Mouse (Mus musculus): ENCODE measurements around the gene Gsta3.
A peak's percentile ranks its signal among the peaks of the same experiment; 100 is the strongest.
"Not testable (repeated sequence)": the region's sequence is repeated elsewhere in the genome, so short reads cannot be mapped to it uniquely, and the experiment has no call there.

Gene Gsta3

DNA sequence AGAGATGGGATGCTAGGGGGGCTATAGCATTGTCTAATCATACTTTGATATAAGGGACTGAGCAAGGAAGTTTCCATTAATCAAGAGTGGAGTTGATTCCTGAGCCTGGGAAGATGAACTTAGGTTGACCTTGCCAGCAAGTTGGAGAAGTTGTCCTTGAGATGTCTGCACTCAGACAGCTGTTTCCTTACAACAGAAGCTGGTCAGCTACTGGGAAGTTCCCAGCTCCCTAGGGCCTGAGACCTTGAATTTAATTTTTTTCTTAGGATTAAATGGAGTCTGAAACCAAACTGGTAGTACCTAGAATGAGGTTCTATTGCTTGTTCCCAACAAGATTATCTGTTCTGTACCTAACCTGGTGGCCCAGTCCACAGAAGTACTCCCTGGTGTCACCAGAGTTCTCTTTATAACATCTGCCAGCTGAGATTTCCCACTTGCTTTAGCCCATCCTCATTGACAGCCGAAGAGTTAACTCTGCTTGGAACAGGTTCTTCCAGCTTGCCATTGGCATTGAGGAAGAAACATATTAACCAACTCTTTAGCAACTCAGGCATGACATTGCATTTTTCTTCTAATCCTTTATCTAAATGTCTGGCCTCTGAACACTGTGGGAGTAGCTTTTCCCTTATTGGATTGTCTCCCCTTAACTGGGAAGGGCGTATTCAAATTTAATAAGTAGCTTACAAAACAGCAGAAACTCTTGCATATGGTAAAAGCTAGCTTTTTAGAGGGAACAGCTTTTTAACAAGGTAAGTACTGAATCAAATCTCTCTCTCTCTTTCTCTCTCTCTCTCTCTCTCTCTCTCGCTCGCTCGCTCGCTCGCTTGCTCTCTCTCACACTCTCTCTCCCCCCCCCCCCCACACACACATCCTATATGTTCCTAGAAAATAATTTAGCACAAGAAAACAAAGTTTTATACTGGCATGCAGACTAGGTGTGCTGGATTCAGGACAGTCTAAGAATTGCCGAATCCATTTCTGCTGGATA, at the start of gene Gsta3:
Gene Gsta3 (plus strand): TSS at position 679 of the 988 bp plus-strand sequence.
- DNase-seq = peak; percentile 76

DNA sequence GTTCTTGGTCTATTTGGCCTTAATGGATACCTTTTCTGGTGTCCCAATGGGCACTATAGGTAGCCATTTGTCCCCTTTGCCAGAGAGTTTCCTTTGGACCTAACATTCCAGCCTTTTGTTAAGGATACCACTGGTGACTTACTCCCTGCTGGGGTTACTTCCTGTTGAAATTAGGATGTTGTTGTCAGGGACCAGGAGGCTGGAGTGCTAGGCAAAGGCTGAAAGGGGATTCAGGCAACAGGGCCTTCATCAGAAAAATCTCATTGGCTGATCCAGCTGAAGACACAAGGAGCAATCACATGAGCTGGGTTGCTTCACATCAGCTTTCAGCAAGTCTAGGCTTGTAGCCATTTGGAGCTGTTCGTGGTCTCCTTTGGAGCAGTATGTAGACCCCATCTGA, 34.1 kb upstream of the Gsta3 start:
- DNase-seq = no peak

DNA sequence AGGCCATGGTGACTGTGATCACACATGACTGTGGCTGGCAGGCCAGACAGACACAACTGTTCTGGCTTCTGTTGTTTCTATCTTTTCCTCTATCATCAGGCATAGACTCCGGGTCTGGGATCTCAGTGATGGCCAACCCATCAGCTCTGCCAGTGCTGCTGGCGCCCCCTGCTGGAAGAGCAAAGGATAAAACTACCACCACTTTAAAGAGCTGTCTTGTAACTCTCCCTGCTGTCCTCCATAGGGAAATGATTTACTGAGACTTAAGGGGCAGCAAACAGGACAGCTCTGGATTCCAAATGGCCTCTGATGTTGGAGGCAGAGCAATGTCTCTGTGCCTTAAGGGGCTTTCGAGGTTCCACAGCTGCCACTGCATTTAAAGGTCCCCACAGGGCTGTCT, 26.9 kb upstream of the Gsta3 start:
- not testable (repeated sequence) for DNase-seq

DNA sequence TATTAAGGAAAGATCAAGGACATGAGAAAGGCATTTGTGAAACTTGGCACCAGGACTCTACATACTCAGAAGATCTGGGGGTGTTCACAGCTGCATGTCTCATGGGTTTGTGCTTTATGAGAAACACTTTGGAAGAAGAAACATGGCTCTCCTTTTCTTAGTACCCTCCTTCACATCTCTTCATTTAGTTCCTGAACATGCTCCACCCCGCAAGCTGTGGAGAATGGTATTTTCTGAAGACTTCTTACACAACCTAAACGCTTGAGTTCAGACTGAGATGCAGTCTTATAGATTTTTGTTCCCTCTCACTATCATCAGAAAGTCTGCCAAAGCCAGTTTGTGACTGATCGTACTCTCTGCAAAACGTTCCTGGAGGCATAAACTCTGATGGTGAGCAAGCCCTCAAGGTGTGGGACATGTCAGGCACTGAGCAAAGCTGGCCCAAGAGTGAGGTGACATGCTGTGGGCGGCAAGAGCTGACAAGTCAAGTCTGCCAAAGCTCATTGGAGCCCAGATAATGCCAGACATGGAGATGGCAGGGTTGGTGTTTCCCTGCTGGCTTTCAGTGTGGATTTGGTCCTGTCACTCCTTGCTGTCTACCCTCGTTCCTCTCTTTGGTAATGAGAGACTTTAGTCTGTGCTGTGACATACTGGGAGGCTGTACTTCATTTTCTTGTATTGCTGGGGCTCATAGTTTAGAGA, 26.2 kb upstream of the Gsta3 start:
- not testable (repeated sequence) for DNase-seq

DNA sequence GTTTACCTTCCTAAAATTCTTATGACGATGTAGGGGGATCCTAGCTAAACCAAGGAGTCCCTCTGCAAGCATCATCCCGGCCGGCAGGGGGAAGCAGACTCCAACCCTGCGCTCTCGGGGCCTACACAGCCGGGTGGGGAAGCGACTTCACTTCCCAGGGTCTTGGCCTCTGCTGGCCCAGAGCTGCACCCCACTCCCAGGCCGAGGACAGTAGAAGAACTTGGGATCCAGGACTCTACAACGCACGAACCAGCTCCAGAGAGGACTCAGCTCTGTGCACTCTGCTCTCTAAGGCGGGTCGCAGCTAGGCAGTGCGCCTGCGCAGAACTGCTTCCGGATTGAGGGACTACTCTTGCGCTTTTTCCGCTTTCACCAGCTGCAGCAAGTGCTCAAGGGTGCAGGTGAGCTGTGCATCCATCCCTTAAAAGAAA, 21.9 kb upstream of the Gsta3 start, which contains the start of gene Tmem14a:
Gene Tmem14a (plus strand): TSS at position 87 of the 431 bp plus-strand sequence.
- peak; percentile 93 for DNase-seq

DNA sequence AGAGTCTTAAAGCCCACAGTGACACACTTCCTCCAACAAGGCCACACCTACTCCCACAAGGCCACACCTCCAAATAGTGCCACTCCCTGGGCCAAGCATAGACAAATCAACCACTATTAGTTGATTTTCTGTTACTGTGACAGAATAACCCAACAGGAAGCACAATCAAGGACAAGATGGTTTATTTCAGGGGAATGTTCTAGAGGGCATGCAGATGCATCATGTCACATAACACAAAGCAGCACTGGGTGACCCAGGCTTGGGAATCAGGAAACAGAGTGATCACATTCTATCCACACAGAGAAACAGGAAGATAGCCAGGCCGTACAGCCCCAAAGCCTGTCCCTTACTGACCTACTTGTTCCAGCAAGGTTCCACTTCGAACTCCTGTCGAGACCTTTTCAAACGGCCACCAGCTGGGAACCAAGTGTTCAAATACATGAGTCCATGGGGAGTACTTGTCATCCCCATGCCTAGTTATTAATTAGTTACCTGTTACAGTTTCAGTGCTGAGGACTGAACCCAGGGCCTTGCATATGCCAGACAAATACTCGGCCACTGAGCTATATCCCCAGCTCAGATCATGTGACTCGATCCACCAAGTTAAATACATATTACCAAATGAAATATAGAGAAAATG, 12.5 kb upstream of the Gsta3 start:
- DNase-seq = peak; percentile 67

DNA sequence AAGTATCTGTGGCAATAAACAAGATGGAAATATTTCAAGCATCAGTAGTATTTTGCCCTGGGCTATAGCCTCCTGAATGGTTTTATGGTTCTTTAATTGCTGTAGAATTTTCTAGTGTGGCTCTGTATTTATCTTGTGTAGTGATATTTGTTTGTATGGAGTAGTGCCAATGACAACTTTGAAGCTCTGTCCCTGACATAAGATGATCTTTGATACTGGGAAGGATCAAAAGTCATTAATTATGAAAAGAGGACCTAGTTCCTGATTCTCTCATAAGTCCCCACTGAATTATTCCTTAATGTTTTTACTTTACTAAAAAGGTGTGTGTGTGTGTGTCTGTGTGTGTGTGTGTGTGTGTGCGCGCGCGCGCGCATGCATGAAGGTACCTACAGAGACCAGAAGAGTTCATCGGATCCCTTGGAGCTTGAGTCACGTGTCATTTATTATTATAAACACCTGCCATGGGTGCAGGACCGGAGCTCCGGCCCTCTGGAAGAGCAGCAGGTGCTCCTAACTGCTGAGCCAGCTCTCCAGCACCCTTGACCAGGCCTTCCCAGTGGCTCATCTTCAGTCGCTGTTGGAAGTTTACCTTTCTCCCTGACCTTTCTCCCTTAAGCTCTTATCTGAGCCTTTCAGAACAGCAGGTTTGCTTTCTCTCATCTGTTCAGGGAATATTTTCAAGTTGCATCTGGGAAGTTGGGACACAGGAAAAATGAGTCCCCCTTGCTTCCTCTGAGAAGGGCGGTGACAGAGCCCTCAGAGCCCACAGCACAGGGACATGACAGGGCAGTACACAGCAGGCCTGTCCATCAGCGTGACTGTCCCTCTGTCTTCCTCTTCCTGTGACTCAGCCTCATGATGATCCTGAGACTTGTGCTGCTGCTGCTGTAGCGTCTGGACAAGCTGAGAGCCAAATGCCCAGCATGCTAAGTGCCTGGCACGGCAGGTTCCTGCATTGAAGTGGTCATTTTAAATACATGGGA, 11.4 kb upstream of the Gsta3 start:
- not testable (repeated sequence) for DNase-seq

DNA sequence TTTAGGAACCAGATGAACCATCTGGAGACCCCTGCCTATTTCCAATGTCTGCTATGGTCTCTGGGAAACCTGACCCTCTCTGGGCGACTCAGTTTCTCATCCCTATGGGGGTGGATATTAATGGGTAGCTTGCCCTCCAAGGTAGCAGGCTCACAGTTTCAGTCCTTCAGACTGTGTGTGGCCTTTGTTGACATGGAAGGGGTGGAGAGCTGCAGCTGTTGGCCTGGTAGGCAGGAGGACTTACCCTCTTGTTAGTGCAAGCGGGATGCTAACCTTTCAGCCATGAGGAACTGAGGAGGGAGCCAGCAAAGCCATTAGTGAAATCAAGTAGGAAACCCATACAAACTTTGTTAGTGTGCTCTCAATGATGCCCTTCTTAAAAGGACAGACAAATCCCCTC, 10.0 kb upstream of the Gsta3 start:
- no peak for DNase-seq

DNA sequence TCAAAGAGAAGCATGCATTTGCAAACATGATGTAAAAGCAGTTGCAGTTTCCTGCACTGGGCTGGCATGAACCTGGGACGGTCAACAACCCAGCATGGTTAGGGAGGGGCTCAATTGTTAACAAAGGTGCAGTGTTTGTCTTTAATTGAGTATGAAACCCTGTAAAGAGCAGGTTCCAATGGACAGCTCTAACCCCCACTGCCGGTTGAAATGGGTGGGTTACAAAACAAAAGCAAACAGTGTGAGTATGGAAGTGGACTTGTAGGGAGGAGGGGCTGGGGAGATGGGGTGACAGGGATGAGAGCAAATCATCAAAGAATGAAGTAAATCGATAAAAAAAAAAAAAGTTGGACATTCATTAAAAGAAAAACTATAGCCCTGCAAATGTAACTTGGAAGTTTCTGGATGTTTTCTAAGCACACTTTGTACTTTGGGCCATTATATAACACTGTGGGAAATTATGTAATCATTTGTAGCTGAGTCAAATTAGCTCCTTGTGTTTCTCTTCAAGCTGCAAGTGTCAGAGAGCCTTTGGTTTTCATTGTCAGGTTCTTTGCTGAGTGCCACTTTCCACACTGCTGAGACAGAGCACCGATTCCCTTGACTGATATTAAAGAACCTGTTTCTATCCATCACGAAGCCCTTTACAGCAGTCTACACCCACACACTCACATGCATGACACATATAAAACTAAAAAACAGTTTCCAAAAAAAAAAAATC, 8.5 kb upstream of the Gsta3 start:
- DNase-seq = peak; percentile 76

DNA sequence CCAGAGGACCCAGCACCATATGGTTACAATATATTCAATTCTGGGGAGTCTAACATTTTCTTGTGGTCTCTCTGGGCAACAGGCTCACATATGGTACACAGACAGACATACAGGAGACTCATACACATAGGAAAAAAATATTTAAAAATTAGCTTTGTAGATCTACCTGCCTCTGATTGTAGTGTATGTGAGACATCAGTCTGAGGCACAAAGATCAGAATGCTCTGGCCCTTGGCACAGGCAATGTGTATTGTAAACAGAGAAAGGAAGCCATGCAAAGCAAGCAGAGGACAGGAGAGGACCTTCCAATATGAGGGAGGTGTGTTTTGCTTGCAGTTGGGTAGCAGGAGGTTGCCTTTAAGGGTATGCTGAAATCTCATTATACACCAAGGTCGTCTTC, 7.9 kb upstream of the Gsta3 start:
- DNase-seq = no peak

DNA sequence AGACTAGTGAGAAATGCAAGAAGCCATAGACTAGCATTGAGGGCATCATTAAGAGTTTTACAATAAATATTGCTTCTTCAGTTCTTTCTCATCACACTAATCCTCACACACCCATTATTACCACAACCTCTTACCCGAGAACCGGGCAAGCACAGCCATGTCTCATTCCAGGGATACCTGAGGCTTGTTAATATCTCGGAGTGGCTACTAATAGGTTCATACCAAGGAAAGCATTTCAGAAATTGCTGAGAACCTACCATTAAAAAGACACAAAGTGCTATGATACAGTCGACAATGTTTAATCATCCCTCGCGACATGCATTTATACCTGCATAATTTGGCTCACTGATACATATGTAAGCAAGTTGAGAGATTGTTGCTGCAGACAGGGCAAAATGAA, 5.0 kb upstream of the Gsta3 start:
- no peak for DNase-seq

DNA sequence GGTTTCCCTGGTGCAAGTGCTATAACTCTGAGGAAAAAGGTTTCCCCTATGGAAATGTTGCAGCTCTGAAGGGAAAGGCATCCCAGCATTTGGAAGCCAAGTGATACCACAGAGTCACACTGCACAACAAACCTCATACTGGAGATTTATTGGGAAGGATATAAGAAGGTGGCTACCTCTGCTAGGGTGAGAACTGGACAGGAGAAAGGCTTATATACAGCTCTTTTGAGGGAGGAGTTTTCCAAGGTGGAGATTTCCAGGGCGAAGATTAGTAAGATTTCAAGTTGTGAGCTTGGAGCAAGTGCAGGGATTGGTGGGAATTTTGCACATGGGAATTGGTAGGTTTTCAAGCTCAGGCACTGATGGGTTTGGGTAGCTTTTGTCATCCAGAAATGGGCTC, 707 bp downstream of the Gsta3 start:
- DNase-seq = no peak

DNA sequence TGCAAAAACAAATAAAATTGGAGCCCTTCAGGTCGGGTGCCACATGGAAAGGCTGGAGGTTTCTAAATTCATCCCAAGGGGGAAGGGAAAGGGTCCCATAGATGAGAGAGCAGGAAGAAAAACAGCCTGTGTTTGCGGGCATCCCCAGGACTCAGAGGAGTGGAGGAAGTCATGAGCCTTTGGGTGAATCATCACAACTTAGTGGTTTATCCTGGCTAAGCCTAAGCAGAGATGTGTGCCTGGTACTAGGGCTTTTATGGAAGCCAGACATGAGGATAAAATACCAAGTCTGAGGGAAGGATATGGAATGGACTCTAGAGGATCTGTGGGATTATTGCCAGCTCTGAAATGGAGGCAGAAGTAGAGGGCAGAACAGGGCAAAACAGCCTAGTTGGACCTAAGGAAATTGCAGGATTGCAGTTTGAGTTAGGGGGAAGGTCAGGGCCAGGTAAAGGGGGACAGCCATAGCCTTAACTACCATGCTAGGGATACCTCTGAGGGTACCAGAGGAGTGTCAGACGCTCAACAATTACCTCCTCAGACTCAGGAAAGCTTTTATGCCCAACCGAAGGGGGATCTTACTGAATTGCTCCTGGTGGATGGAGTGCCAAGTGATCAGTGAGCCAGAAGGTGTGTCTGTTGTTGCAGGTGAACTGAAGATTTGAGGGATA, 4.0 kb downstream of the Gsta3 start:
- DNase-seq = no peak

DNA sequence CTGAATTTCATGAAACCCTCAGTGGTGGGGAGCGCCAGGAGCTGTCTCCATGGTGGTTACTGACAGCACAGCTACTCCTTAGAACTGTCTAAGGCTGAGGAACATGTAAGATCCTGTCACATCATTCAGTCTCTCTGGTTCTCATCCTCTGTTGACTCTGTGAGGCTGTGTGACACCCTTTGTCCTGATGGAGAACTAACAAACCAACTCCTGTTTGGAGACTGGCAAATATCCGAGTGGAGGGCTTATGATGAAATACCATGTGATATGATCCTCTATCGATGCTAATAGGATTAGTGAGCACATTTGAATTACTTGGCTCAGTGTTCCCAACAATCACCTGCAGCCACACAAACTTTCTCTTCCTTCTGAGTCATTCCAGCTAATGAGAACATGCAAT, 5.7 kb downstream of the Gsta3 start:
- DNase-seq = no peak

DNA sequence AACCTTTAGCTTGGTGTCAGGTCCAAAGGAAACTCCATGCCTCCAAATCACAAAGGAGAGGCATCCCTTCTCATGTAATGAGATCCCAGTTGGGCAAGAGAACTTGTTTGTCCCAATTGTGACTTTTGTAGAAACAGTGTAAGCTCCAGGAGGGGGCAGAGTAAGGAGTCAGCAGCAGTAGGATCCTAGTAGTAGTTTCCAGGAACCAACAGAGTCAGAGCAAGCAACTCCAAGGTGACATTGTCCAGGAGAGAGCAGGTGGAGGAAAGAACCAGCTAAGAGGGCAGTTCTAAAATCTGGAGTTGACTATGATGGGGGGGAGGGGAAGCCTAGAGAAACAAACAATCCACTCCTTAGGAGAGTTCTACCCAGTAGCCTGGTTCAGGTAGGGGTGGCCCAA, 7.5 kb downstream of the Gsta3 start:
- DNase-seq = no peak

DNA sequence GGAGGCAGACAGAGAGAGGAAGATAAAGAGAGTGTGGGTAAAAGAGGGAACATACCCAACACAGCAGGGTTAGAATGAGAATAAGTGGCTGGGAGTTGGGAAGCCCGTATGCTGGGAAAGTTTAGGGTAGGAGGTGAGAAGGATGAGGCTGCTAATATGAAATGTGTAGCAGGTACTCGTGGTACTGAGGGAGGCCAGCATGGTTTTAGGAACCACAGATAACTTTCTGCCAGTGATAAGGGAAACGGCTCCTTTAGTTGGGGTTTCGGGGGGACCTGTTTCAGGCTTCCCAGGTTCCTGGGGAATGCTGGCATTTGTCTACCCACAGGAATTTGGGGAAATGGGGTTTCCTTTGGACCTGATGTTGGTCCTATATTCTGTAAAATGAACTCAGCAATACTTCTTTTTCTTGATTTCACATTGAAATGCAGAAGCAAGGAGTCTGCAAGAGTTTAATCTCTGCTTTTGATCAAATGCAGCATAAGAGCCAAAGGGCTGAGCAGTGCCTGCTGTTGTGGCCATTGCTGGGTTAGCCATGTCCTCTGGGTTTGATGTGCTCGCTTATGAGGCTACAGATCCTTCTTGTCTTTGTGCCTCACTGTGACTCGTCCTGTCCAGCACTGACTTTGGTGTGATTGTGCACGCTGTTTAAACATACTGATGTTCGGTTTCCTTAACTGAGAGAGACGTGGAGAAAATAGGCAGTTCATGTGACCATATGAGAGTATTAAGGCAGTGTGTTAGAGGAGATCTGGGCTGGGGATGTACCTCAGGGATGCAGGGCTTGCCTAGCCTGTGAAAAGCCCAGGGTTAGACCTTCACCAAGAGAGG, 8.4 kb downstream of the Gsta3 start:
- DNase-seq = no peak

DNA sequence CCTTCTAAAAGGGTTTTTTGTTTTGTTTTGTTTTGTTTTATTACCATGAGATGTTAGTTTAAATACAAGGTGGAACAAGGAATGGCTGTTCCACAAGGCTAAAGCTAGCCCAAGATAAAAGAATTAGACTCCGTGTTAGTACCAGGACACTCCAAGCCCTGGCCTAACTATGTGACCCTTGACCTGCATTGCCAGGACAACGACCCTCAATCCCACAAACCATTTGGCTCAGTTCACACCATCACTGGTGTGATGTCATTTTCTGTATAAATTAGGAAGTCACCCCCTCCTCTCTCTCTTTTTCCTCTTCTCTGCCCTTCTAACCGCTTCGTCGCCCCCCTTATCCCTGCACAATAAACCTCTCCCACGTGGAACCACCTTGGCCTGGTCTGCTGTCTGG, 11.3 kb downstream of the Gsta3 start:
- no peak for DNase-seq

DNA sequence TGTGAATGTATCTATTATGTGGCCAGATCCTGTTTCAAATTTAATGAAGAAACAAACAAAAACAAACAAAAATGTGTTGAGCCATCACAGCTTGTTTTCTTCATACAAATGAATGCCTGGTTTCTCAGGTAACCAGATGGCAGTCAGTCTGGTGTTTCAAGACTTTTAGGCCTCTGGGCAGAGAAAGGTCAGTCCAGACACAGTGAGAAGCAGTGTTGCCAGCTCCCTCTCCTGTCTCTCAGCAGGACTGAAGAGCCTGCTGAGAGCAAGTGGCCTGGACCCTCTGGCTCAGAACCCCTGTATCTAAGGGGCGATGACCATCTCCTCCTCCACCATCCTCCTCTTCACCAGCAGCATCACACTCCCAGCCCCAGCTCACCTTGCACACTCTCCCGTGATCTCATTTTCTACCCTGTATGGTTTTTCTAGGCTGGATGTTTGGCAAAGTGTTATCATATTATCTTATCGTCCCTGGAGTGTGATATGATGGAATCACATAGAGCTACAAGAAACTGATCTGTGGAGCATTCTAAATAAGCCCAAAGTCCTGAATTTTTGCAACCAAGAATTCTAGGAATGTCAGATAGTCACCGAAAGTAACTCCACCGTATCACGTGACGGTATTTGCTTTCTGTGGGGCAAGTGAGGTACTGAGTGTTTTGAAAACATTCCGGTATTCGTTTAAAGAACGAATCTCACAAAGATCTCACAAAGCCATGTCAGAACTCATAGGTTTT, 12.3 kb downstream of the Gsta3 start:
- DNase-seq = no peak

DNA sequence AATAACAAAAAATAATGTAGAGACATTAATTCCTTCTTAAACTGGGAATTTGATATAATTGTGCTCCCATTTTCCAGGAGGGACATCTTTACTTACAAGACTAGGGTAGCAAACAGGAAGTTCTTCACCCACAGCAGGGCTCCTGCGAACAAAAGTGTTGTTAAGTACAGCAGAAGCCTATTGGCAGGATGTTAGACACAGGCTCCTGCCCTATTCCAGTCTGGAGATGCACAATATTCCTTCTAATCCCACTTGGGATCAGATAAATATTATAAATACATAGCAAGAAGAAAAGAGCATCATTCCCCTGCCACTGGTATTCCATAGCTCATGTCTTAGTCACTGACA, 12.9 kb downstream of the Gsta3 start:
- DNase-seq = no peak

All from lung, postnatal 36 days (tissue).